Mouse (Mus musculus) B cell, adult 2 months (primary cell): ENCODE measurements around the gene Sh2b1.

ENCODE experiments used
- DNase-seq, 2 experiments: peaks; one replicate each; pipeline ENCODE4 v3.0.0; 2022

Gene Sh2b1

GRCm38 (mm10) chr7:126473470-126474086 lies 1.6 kb downstream of the Sh2b1 start:
- DNase-seq = no peak

GRCm38 (mm10) chr7:126472713-126473112 lies 2.5 kb downstream of the Sh2b1 start:
- no peak for DNase-seq

- peak; percentile 63 to 65 for DNase-seq
These were observed 2.9 kb downstream of the Sh2b1 start for GRCm38 (mm10) chr7:126472306-126472705.

GRCm38 (mm10) chr7:126471853-126472252 lies 3.4 kb downstream of the Sh2b1 start:
- DNase-seq = no peak

- no peak for DNase-seq
These were observed 3.9 kb downstream of the Sh2b1 start for GRCm38 (mm10) chr7:126471361-126471760.

- peak; percentile 23 to 33 for DNase-seq
These were observed 5.1 kb downstream of the Sh2b1 start for GRCm38 (mm10) chr7:126470077-126470476.

- DNase-seq = no peak
These were observed 7.2 kb downstream of the Sh2b1 start for GRCm38 (mm10) chr7:126467834-126468627.

GRCm38 (mm10) chr7:126467271-126467670 lies 8.0 kb downstream of the Sh2b1 start:
- DNase-seq = peak; percentile 83 to 85

GRCm38 (mm10) chr7:126466707-126467106 lies 8.5 kb downstream of the Sh2b1 start:
- no peak for DNase-seq

GRCm38 (mm10) chr7:126466116-126466515 lies 9.1 kb downstream of the Sh2b1 start:
- no peak for DNase-seq

GRCm38 (mm10) chr7:126465246-126466030 lies 9.8 kb downstream of the Sh2b1 start:
- DNase-seq = no peak

- no peak for DNase-seq
These were observed 10.4 kb downstream of the Sh2b1 start for GRCm38 (mm10) chr7:126464836-126465235.

GRCm38 (mm10) chr7:126464121-126464520 lies 11.1 kb downstream of the Sh2b1 start:
- no peak for DNase-seq

- DNase-seq = no peak
These were observed 11.7 kb downstream of the Sh2b1 start for GRCm38 (mm10) chr7:126463547-126463946.

- no peak for DNase-seq
These were observed 12.2 kb downstream of the Sh2b1 start, which contains the start of gene Atp2a1 for GRCm38 (mm10) chr7:126463004-126463403. TSS of gene Atp2a1 (minus strand) at chr7:126463108.

GRCm38 (mm10) chr7:126461626-126462025 lies 13.6 kb downstream of the Sh2b1 start:
- DNase-seq = no peak

- DNase-seq = no peak
These were observed 14.4 kb downstream of the Sh2b1 start for GRCm38 (mm10) chr7:126460623-126461399.

GRCm38 (mm10) chr7:126458844-126459618 lies 16.2 kb downstream of the Sh2b1 start:
- DNase-seq = no peak

GRCm38 (mm10) chr7:126458225-126458624 lies 17.0 kb downstream of the Sh2b1 start:
- no peak for DNase-seq

- DNase-seq = no peak
These were observed 18.6 kb downstream of the Sh2b1 start for GRCm38 (mm10) chr7:126456382-126457266.

GRCm38 (mm10) chr7:126455242-126455641 lies 20.0 kb downstream of the Sh2b1 start:
- DNase-seq = no peak
